Mouse (Mus musculus) forebrain, embryonic 12.5 days (tissue): ENCODE measurements around the gene Rab6b. TPM values are rescaled to one million over a fixed set of nuclear protein-coding genes. Genes with fewer than 3 reads are reported as not detected.

Experiments used
- ATAC-seq: fragments of 200-750 bp; cut with Nextera tagmentation; 2 replicates; pipeline ENCODE4 v1.8.0; 2017; ENCODE audit warnings: moderate TSS enrichment; ENCODE audit not compliant: low FRiP score
- H3K27ac ChIP-seq: fragments of 300-500 bp; sonication (generic); 2 replicates; pipeline ENCODE4 v1.5.1; 2016; ENCODE audit warnings: mild to moderate bottlenecking
- H3K27me3 ChIP-seq: fragments of 300-500 bp; sonication (generic); 2 replicates; pipeline ENCODE4 v1.6.1; 2016; ENCODE audit warnings: mild to moderate bottlenecking
- H3K36me3 ChIP-seq: fragments of 300-500 bp; sonication (generic); replicated peaks from 2 replicates; pipeline ENCODE4 v1.6.1; 2016; ENCODE audit warnings: mild to moderate bottlenecking
- H3K4me1 ChIP-seq: fragments of 300-500 bp; sonication (generic); 2 replicates; pipeline ENCODE4 v1.6.1; 2016
- H3K4me2 ChIP-seq: fragments of 300-500 bp; sonication (generic); 2 replicates; pipeline ENCODE4 v1.6.1; 2016; ENCODE audit warnings: mild to moderate bottlenecking, moderate library complexity
- H3K4me3 ChIP-seq: fragments of 300-500 bp; sonication (generic); replicated peaks from 2 replicates; pipeline ENCODE4 v1.5.1; 2016; ENCODE audit warnings: mild to moderate bottlenecking
- H3K9ac ChIP-seq: fragments of 300-500 bp; sonication (generic); 2 replicates; pipeline ENCODE4 v1.6.1; 2016; ENCODE audit warnings: mild to moderate bottlenecking
- H3K9me3 ChIP-seq: fragments of 300-500 bp; sonication (generic); 2 replicates; pipeline ENCODE4 v1.6.1; 2016
- WGBS: fragments of 180-500 bp; shearing (Covaris S2); methylation state at CpG from one replicate; pipeline ENCODE4 v1.1.7; 2016; 5-methylcytosine and 5-hydroxymethylcytosine counted together
- polyA plus RNA-seq: library from polyadenylated mRNA; unstranded; fragments of >200 nt; fragmentation: Nextera tagmentation; extraction: Ambion mirVana; gene quantifications from 2 replicates; pipeline ENCODE4 v1.2.1, GENCODE M21; 2016

Gene Rab6b
- 35.8 and 41.8 TPM in 2 replicates for polyA plus RNA-seq

- H3K27me3 ChIP-seq = peaks cover 20% of the 10 kb centered on the region
- H3K36me3 ChIP-seq = no peaks in the 10 kb centered on the region
- ATAC-seq = peak; percentile 82
- peak within 1 kb of the TSS; percentile 90 for H3K9ac ChIP-seq
- peak within 1 kb of the TSS; percentile 89 for H3K4me2 ChIP-seq
- H3K4me3 ChIP-seq = peak within 1 kb of the TSS; percentile 80
- peak within 1 kb of the TSS; percentile 93 for H3K27ac ChIP-seq
- under 1% methylated on average over 58 of the region's 81 CpGs for WGBS
- H3K4me1 ChIP-seq = peaks cover 52% of the 10 kb centered on the region
- H3K9me3 ChIP-seq = no peaks in the 10 kb centered on the region
Measured at GRCm38 (mm10) chr9:103111621-103112470, at the start of gene Rab6b. Gene Rab6b, plus strand, starts transcription at chr9:103111787.

GRCm38 (mm10) chr9:103063591-103063990 lies 48.0 kb upstream of the Rab6b start:
- Histone ChIP-seq H3K4me3 (no peak overlapping the region), H3K4me2 (no peak overlapping the region), H3K4me1 (no peaks in the 10 kb centered on the region), H3K9me3 (no peaks in the 10 kb centered on the region), H3K9ac (no peak overlapping the region), H3K27ac (no peak overlapping the region), H3K36me3 (no peaks in the 10 kb centered on the region), H3K27me3 (no peaks in the 10 kb centered on the region)
- WGBS = 93% methylated on average over 6 of the region's 6 CpGs
- no peak for ATAC-seq

- H3K27ac ChIP-seq = no peak overlapping the region
- no peaks in the 10 kb centered on the region for H3K9me3 ChIP-seq
- H3K4me1 ChIP-seq = no peaks in the 10 kb centered on the region
- H3K4me3 ChIP-seq = no peak overlapping the region
- H3K36me3 ChIP-seq = no peaks in the 10 kb centered on the region
- H3K4me2 ChIP-seq = no peak overlapping the region
- 75% methylated on average over 8 of the region's 8 CpGs for WGBS
- no peak for ATAC-seq
- H3K9ac ChIP-seq = no peak overlapping the region
- H3K27me3 ChIP-seq = no peaks in the 10 kb centered on the region
Measured at GRCm38 (mm10) chr9:103066845-103067244, 44.7 kb upstream of the Rab6b start.

GRCm38 (mm10) chr9:103067651-103068050 lies 43.9 kb upstream of the Rab6b start:
- Histone ChIP-seq H3K4me2 (no peak overlapping the region), H3K9me3 (no peaks in the 10 kb centered on the region), H3K4me3 (no peak overlapping the region), H3K9ac (no peak overlapping the region), H3K36me3 (no peaks in the 10 kb centered on the region), H3K27me3 (no peaks in the 10 kb centered on the region), H3K27ac (no peak overlapping the region), H3K4me1 (no peaks in the 10 kb centered on the region)
- 91% methylated on average over 11 of the region's 11 CpGs for WGBS
- no peak for ATAC-seq

GRCm38 (mm10) chr9:103068769-103069168 lies 42.8 kb upstream of the Rab6b start:
- no peak overlapping the region for H3K27ac ChIP-seq
- H3K9me3 ChIP-seq = no peaks in the 10 kb centered on the region
- no peaks in the 10 kb centered on the region for H3K36me3 ChIP-seq
- no peak overlapping the region for H3K9ac ChIP-seq
- no peaks in the 10 kb centered on the region for H3K4me1 ChIP-seq
- H3K4me3 ChIP-seq = no peak overlapping the region
- no peak for ATAC-seq
- no peak overlapping the region for H3K4me2 ChIP-seq
- no peaks in the 10 kb centered on the region for H3K27me3 ChIP-seq
- 96% methylated on average over 8 of the region's 8 CpGs for WGBS

- ATAC-seq = no peak
- Histone ChIP-seq H3K27me3 (no peaks in the 10 kb centered on the region), H3K4me1 (no peaks in the 10 kb centered on the region), H3K9me3 (no peaks in the 10 kb centered on the region), H3K4me2 (no peak overlapping the region), H3K27ac (no peak overlapping the region), H3K9ac (no peak overlapping the region), H3K36me3 (no peaks in the 10 kb centered on the region), H3K4me3 (no peak overlapping the region)
- WGBS = 89% methylated on average over 7 of the region's 7 CpGs
Measured at GRCm38 (mm10) chr9:103071541-103072203, 39.9 kb upstream of the Rab6b start.

GRCm38 (mm10) chr9:103072204-103072599 lies 39.4 kb upstream of the Rab6b start:
- WGBS = 90% methylated on average over 6 of the region's 6 CpGs
- no peak overlapping the region for H3K9ac ChIP-seq
- H3K4me1 ChIP-seq = no peaks in the 10 kb centered on the region
- H3K4me3 ChIP-seq = no peak overlapping the region
- H3K4me2 ChIP-seq = no peak overlapping the region
- H3K27me3 ChIP-seq = no peaks in the 10 kb centered on the region
- H3K36me3 ChIP-seq = no peaks in the 10 kb centered on the region
- H3K9me3 ChIP-seq = no peaks in the 10 kb centered on the region
- ATAC-seq = no peak
- H3K27ac ChIP-seq = no peak overlapping the region

- WGBS = 95% methylated on average over 11 of the region's 11 CpGs
- no peak for ATAC-seq
- H3K4me1 ChIP-seq = no peaks in the 10 kb centered on the region
- H3K36me3 ChIP-seq = no peaks in the 10 kb centered on the region
- H3K9me3 ChIP-seq = no peaks in the 10 kb centered on the region
- no peak overlapping the region for H3K9ac ChIP-seq
- H3K4me3 ChIP-seq = no peak overlapping the region
- H3K27me3 ChIP-seq = no peaks in the 10 kb centered on the region
- no peak overlapping the region for H3K27ac ChIP-seq
- H3K4me2 ChIP-seq = no peak overlapping the region
Measured at GRCm38 (mm10) chr9:103072926-103073515, 38.6 kb upstream of the Rab6b start.

GRCm38 (mm10) chr9:103076836-103077531 lies 34.6 kb upstream of the Rab6b start:
- no peak for ATAC-seq
- WGBS = 84% methylated on average over 21 of the region's 21 CpGs
- no peaks in the 10 kb centered on the region for H3K27me3 ChIP-seq

GRCm38 (mm10) chr9:103078194-103078691 lies 33.3 kb upstream of the Rab6b start:
- no peaks in the 10 kb centered on the region for H3K36me3 ChIP-seq
- WGBS = 94% methylated on average over 6 of the region's 6 CpGs
- no peak overlapping the region for H3K27ac ChIP-seq
- H3K4me3 ChIP-seq = no peak overlapping the region
- no peak for ATAC-seq
- no peaks in the 10 kb centered on the region for H3K9me3 ChIP-seq
- no peaks in the 10 kb centered on the region for H3K4me1 ChIP-seq
- no peaks in the 10 kb centered on the region for H3K27me3 ChIP-seq
- H3K4me2 ChIP-seq = no peak overlapping the region
- H3K9ac ChIP-seq = no peak overlapping the region

More at GRCm38 (mm10) chr9:103076836-103077531, 34.6 kb upstream of the Rab6b start:
- no peak overlapping the region for H3K4me3 ChIP-seq
- H3K4me1 ChIP-seq = no peaks in the 10 kb centered on the region
- no peaks in the 10 kb centered on the region for H3K36me3 ChIP-seq
- no peaks in the 10 kb centered on the region for H3K9me3 ChIP-seq
- no peak overlapping the region for H3K27ac ChIP-seq
- no peak overlapping the region for H3K9ac ChIP-seq
- H3K4me2 ChIP-seq = no peak overlapping the region

- H3K4me1 ChIP-seq = no peaks in the 10 kb centered on the region
- no peak overlapping the region for H3K4me3 ChIP-seq
- no peak overlapping the region for H3K27ac ChIP-seq
- no peak overlapping the region for H3K4me2 ChIP-seq
- 95% methylated on average over 3 of the region's 3 CpGs for WGBS
- no peaks in the 10 kb centered on the region for H3K27me3 ChIP-seq
- H3K36me3 ChIP-seq = no peaks in the 10 kb centered on the region
- no peak overlapping the region for H3K9ac ChIP-seq
- no peak for ATAC-seq
- H3K9me3 ChIP-seq = no peaks in the 10 kb centered on the region
Measured at GRCm38 (mm10) chr9:103080211-103080610, 31.4 kb upstream of the Rab6b start.
